Mouse (Mus musculus): ENCODE data around the gene Tigar. TPM values are rescaled to one million over a fixed set of nuclear protein-coding genes. Genes with fewer than 3 reads are reported as not detected.

Gene Tigar
- polyA plus RNA-seq, 1 experiment = 6.6 TPM

DNA sequence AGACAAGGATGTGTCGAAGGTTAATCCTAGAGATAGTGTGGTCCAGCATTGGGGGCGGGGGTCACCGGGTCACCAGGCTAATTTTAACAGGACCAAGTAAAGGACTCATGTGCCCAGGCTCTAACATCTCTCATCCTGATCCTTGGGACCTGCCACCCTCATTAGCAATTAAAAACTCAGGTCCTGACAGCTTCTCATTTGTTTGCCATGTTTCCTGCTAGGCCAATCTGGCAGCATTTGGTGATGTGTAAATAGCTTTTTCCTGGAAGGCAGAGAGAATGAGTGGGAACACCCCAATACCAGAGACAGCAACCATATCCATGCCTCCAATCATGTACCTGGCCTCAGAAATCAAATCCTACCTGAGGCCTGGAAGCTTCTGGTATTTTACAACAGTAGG, 22.6 kb upstream of the Tigar start:
- TF ChIP-seq CTCF (IDR thresholded peaks at IDR 0.05; ENCODE audit: control insufficient read depth, insufficient read depth, low read length) = no peak
- TF ChIP-seq POLR2A (IDR thresholded peaks at IDR 0.05; ENCODE audit: borderline replicate concordance, control insufficient read depth, low read depth, low read length) = no peak
- no peak overlapping the region for H3K4me3 ChIP-seq (replicated peaks; ENCODE audit: control insufficient read depth, low read depth, low read length)
- 72% methylated on average over 3 of the region's 3 CpGs for WGBS
- H3K4me1 ChIP-seq (ENCODE audit: control insufficient read depth, insufficient read depth, low read length) = no peaks in the 10 kb centered on the region; the same call in 1 of the 2 replicates
- no peak overlapping the region for H3K27ac ChIP-seq (ENCODE audit: control insufficient read depth, insufficient read depth, low read depth, low read length, poor library complexity)

DNA sequence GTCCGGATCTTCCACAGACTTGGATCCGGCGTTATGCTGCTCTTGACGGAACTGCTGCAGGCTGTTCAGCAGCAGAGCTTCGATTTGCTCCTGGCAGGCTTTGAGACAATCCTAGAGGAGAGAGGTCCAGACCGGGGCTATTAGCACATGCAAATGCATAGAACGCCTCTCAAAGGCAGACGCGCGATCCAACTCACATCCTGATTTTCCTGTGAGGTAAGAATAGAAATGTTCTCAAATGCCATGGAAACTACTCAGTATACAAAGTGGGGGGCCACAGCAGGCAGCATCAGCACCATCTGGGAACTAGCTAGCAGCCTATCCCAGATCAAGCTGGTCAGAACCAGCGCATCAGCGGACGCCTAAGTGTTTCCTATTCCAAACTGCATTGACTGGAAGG, 21.0 kb upstream of the Tigar start:
- 92% methylated on average over 13 of the region's 13 CpGs for WGBS

DNA sequence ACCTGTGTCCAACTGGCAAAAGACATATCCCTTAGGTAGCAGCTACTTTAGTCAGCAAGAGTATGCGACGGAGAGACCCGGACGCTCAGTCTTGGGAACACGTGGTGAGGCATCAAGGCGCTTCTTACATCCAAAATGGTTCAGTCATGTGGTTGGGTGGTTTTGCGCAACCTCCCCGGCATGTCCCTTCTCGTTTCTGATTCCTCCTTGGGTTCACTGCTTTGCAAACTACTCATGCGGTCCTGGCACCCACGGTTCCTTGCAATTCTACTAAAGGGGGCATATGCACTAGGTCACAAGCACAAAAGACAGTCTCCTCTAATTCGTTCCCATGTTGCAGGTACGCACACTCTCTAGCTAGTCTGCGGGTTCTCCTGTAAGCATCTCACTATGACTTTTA, 20.3 kb upstream of the Tigar start:
- WGBS = 56% methylated on average over 14 of the region's 14 CpGs
- Histone ChIP-seq H3K4me1 (ENCODE audit: control insufficient read depth, insufficient read depth, low read length) (no peaks in the 10 kb centered on the region; the same call in 1 of the 2 replicates), H3K27ac (ENCODE audit: control insufficient read depth, insufficient read depth, low read depth, low read length, poor library complexity) (no peak overlapping the region), H3K4me3 (replicated peaks; ENCODE audit: control insufficient read depth, low read depth, low read length) (no peak overlapping the region)
- TF ChIP-seq CTCF (IDR thresholded peaks at IDR 0.05; ENCODE audit: control insufficient read depth, insufficient read depth, low read length) (no peak), POLR2A (IDR thresholded peaks at IDR 0.05; ENCODE audit: borderline replicate concordance, control insufficient read depth, low read depth, low read length) (no peak)

More for the DNA sequence above, 21.0 kb upstream of the Tigar start:
- no peak for TF ChIP-seq POLR2A (IDR thresholded peaks at IDR 0.05; ENCODE audit: borderline replicate concordance, control insufficient read depth, low read depth, low read length)
- TF ChIP-seq CTCF (IDR thresholded peaks at IDR 0.05; ENCODE audit: control insufficient read depth, insufficient read depth, low read length) = no peak
- Histone ChIP-seq H3K4me1 (ENCODE audit: control insufficient read depth, insufficient read depth, low read length) (no peaks in the 10 kb centered on the region; the same call in 1 of the 2 replicates), H3K4me3 (replicated peaks; ENCODE audit: control insufficient read depth, low read depth, low read length) (no peak overlapping the region), H3K27ac (ENCODE audit: control insufficient read depth, insufficient read depth, low read depth, low read length, poor library complexity) (no peak overlapping the region)

DNA sequence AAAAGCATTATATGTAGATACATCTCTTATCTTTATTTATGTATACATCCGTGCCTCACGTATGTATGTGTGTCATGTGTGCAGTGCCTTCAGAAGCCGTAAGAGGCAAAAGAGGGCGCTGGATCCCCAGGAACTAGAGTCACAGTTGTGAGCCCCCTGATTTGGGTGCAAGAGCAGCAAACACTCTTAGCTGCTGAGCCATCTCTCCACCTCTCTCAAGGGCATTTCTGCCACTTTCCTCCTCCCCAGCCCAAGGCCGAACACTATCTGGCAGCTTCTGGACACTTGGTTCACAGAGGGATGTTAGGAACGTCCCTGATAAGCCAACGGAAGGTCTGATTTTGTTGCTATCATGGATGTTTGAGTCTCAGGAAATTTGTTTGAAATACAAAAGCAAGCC, 14.1 kb upstream of the Tigar start:
- 83% methylated on average over 7 of the region's 7 CpGs for WGBS
- Histone ChIP-seq H3K27ac (ENCODE audit: control insufficient read depth, insufficient read depth, low read depth, low read length, poor library complexity) (no peak overlapping the region), H3K4me3 (replicated peaks; ENCODE audit: control insufficient read depth, low read depth, low read length) (no peak overlapping the region), H3K4me1 (ENCODE audit: control insufficient read depth, insufficient read depth, low read length) (no peaks in the 10 kb centered on the region)
- TF ChIP-seq CTCF (IDR thresholded peaks at IDR 0.05; ENCODE audit: control insufficient read depth, insufficient read depth, low read length) (no peak), POLR2A (IDR thresholded peaks at IDR 0.05; ENCODE audit: borderline replicate concordance, control insufficient read depth, low read depth, low read length) (no peak)

DNA sequence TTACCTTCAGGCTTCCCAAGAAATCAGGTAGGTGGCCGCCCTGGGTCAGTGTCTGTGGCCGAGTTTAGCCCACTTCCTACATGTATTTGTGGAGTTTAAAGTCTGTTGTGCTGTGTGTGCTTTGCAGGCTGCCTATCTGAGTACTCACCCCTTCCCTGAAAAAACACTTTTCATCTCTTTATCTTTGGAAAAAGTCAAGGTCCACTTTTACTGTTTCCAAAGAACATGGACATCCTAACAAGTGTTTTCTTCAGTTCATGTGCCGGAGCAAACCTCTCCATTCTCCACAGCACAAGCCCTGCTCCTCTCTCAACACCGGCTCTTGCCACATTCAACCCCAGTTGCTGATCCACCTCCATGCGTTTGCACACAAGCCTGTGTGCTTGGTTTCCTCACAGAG, 13.6 kb upstream of the Tigar start:
- TF ChIP-seq POLR2A (IDR thresholded peaks at IDR 0.05; ENCODE audit: borderline replicate concordance, control insufficient read depth, low read depth, low read length) (no peak), CTCF (IDR thresholded peaks at IDR 0.05; ENCODE audit: control insufficient read depth, insufficient read depth, low read length) (no peak)
- no peak overlapping the region for H3K4me3 ChIP-seq (replicated peaks; ENCODE audit: control insufficient read depth, low read depth, low read length)
- 78% methylated on average over 5 of the region's 5 CpGs for WGBS
- no peak overlapping the region for H3K27ac ChIP-seq (ENCODE audit: control insufficient read depth, insufficient read depth, low read depth, low read length, poor library complexity)
- no peaks in the 10 kb centered on the region for H3K4me1 ChIP-seq (ENCODE audit: control insufficient read depth, insufficient read depth, low read length)

DNA sequence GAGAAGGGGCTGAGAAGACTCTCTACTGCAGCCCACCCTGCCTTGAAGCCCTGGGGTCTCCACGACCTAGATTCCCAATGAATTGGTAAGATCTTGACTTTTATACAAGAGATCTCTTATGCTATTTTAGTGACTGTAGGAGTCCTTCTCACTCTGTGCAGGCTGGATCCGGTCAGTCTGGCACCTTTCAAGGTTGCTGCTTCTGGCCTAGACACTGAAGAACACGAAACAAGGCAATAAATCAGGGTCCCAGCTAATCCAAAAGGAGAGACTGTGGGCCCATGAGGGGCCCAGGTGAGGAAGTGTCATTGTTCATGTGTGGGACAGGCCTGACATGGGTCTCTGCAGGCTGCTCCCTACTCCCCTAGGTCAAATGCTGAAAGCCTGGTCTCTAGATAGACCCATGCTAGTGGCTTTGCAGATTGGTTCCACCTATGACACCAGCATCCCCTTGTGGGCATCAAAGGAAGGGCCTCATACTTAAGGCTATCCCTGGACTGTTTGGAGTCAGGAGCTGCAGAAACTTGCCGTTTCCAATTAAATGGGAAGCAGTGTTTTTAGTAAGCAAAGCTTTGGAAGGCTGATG, 13.0 kb upstream of the Tigar start:
- no peak overlapping the region for H3K27ac ChIP-seq (ENCODE audit: control insufficient read depth, insufficient read depth, low read depth, low read length, poor library complexity)
- no peak overlapping the region for H3K4me3 ChIP-seq (replicated peaks; ENCODE audit: control insufficient read depth, low read depth, low read length)
- TF ChIP-seq CTCF (IDR thresholded peaks at IDR 0.05; ENCODE audit: control insufficient read depth, insufficient read depth, low read length) (no peak), POLR2A (IDR thresholded peaks at IDR 0.05; ENCODE audit: borderline replicate concordance, control insufficient read depth, low read depth, low read length) (no peak)
- no peaks in the 10 kb centered on the region for H3K4me1 ChIP-seq (ENCODE audit: control insufficient read depth, insufficient read depth, low read length)
- WGBS = 66% methylated on average over 4 of the region's 4 CpGs

DNA sequence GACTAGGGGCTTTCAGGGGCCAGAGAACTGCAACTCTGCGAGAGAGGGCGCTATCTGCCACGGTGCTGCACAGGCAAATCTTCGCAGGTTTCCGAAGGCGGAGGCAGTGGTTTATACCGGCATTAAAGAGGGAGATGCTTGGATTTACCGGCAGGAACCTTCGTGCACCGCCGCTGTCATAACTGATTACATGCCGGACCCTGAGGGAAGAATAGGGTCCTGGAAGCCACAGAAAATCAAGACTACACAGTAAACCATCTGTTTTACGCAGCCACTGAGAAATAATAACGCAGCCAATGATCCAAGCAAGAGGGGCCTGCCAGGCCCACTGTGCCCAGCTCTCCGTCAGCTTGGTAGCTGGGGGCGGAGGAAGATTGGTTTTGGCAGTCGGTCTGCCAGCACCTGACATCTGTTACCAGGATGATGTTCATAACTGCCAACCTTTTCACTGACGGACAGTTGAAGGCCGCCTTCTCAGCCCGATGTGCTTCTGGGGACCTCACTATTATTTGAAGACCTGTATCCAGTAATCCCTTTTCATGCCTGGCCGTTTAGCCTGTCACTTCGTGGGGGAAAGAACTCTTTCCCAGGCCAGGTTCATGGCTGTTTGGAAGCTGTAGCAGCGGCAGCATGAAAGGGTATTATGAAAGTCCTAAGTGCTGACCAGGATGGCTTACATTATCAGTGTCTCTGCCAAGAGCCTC, 5.5 kb upstream of the Tigar start:
- no peak overlapping the region; the same call in 1 of the 2 replicates for H3K27ac ChIP-seq (ENCODE audit: control insufficient read depth, insufficient read depth, low read depth, low read length, poor library complexity)
- no peaks in the 10 kb centered on the region for H3K4me1 ChIP-seq (ENCODE audit: control insufficient read depth, insufficient read depth, low read length)
- WGBS = 72% methylated on average over 23 of the region's 23 CpGs
- no peak overlapping the region for H3K4me3 ChIP-seq (replicated peaks; ENCODE audit: control insufficient read depth, low read depth, low read length)
- no peak for TF ChIP-seq POLR2A (IDR thresholded peaks at IDR 0.05; ENCODE audit: borderline replicate concordance, control insufficient read depth, low read depth, low read length)
- no peak for TF ChIP-seq CTCF (IDR thresholded peaks at IDR 0.05; ENCODE audit: control insufficient read depth, insufficient read depth, low read length)

DNA sequence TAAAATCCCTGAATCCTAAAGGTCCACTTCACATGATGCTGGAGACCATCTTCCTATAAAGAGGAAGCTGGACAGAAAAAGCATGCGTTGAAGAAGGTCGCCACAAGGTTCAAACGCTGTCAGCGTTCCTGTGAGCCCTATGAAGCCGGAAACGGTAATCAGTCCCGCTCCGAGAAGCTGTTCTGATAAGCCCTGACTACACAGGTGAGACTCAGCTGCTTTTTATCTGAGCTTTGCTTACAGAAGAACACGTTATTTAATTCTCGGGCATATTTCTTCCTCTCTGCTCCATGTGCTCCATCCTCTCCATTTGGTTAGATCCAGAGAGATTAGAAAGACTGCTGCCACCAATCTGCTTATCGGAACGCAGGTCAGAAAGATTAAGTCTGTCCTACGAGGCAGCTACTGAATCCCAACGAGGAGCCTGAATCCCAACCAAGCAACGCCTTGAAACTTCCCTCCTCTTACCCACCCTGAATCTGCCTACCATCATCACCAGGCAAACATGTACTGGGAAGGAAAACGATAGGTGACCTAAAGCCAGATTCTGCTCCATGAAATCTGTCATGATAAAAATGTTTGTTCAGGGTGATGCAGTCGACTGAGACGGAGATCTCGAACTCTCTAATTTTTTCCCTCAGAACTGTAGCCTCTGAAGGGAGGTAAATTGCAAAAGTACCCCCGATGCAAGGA, 843 bp downstream of the Tigar start:
- Histone ChIP-seq H3K4me1 (ENCODE audit: control insufficient read depth, insufficient read depth, low read length) (peaks cover 2% of the 10 kb centered on the region; the same call in 1 of the 2 replicates), H3K27ac (ENCODE audit: control insufficient read depth, insufficient read depth, low read depth, low read length, poor library complexity) (no peak overlapping the region), H3K4me3 (replicated peaks; ENCODE audit: control insufficient read depth, low read depth, low read length) (no peak overlapping the region)
- 33% methylated on average over 20 of the region's 20 CpGs for WGBS
- TF ChIP-seq CTCF (IDR thresholded peaks at IDR 0.05; ENCODE audit: control insufficient read depth, insufficient read depth, low read length) (no peak), POLR2A (IDR thresholded peaks at IDR 0.05; ENCODE audit: borderline replicate concordance, control insufficient read depth, low read depth, low read length) (no peak)
